Mouse (Mus musculus) cortical plate, adult 2 months (tissue): ENCODE measurements around the gene Idnk.

Experiments used
- CTCF ChIP-seq: fragments of 200-500 bp; IDR thresholded peaks from 2 replicates; pipeline ENCODE4 v1.5.1; 2011; ENCODE audit warnings: mild to moderate bottlenecking, control low read depth, low read length; ENCODE audit not compliant: insufficient read depth; ENCODE audit errors: extremely low read depth
- POLR2A ChIP-seq: fragments of 200-500 bp; IDR thresholded peaks from 2 replicates; pipeline ENCODE4 v1.6.1; 2011; ENCODE audit warnings: mild to moderate bottlenecking, low read length, control low read depth; ENCODE audit not compliant: insufficient read depth; ENCODE audit errors: extremely low read depth

DNA sequence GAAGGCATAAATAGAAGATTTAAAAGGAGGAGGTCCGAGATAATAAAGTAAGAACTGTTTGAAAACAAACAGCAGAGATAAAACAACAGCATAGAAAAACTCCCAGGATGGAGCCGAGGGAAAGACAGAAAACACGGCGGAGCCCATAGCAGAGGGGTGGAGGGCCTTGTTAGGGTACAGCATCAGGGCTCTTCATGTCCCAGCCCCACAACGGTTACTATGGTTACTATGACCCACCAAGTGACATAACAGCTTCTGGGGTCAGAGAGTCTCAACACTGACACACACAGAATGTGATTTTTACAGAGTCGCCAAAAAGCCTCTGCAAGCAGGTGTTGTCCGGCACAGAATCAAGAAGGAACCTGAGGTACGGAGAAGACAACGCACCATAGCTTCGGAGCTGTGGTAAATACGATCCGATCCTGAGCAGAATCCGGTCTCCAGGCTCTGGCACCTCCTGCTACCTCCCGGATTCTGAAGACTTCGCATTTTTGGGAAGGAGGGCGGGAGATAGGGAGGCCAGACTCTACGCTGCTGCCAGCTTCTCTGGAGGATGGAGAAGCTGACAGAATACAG lies 9.1 kb upstream of the Idnk start:
- TF ChIP-seq POLR2A (no peak), CTCF (no peak)
